Mouse (Mus musculus): ENCODE measurements around the gene Hoxb2. TPM values are rescaled to one million over a fixed set of nuclear protein-coding genes. Genes with fewer than 3 reads are reported as not detected.

Hoxb2 gene
- 0.10 TPM in 1 of 2 replicates, not detected in the other for polyA plus RNA-seq (2016; fragmentation: Nextera tagmentation; extraction: Ambion mirVana)

DNA sequence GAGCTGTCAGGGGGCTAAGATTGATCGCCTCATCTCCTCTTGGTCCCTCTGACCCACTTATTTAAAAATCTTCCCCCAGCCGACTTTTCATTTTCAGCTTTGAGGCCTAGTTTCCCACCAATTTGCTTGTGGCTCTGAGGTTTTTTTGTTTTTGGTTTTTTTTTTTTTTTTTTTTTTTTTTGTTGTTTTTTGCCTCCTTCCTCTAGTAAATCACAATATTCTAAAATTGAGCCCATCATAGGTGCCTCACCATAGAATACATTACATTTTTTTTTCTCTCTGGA is at the start of gene Hoxb2:
TSS of gene Hoxb2 (plus strand) at position 185 of the 284 bp plus-strand sequence.
- no peaks in the 10 kb centered on the region for H3K36me3 ChIP-seq
- peaks cover 24% of the 10 kb centered on the region for H3K4me1 ChIP-seq
- H3K9me3 ChIP-seq (replicated peaks), result no peaks in the 10 kb centered on the region
- H3K4me3 ChIP-seq, result no peak within 1 kb of the TSS
- 2% methylated on average over 2 of the region's 2 CpGs for WGBS
- peaks cover 100% of the 10 kb centered on the region for H3K27me3 ChIP-seq (ENCODE audit: low read depth, poor library complexity, severe bottlenecking)
- no peak for DNase-seq (ENCODE audit: low spot score)
- H3K27ac ChIP-seq (replicated peaks), result no peak within 1 kb of the TSS

DNA sequence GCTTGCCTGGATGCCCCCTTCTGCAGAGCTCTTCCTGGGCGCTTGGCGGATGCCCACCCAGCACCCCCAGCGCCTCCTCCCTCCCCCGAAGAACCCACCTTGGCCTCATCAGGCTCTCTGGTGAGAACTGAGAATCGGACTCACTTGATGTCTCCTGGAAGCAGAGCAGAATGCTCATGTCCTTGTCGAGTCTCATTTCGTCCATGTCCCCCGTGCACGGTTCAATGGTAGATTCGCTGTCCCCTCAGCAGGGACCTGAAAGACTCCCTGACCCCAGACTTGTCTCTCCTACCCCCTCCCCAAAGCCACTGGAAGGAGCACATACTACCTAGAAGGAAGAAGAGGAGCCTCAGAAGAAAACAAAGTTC is 49.3 kb upstream of the Hoxb2 start:
- peaks cover 17% of the 10 kb centered on the region for H3K4me1 ChIP-seq
- H3K36me3 ChIP-seq, result no peaks in the 10 kb centered on the region
- no peak overlapping the region for H3K4me3 ChIP-seq
- H3K27me3 ChIP-seq (ENCODE audit: low read depth, poor library complexity, severe bottlenecking), result peaks cover 100% of the 10 kb centered on the region
- WGBS, result 4% methylated on average over 10 of the region's 10 CpGs
- DNase-seq (ENCODE audit: low spot score), result no peak
- no peak overlapping the region for H3K27ac ChIP-seq (replicated peaks)
- H3K9me3 ChIP-seq (replicated peaks), result no peaks in the 10 kb centered on the region

DNA sequence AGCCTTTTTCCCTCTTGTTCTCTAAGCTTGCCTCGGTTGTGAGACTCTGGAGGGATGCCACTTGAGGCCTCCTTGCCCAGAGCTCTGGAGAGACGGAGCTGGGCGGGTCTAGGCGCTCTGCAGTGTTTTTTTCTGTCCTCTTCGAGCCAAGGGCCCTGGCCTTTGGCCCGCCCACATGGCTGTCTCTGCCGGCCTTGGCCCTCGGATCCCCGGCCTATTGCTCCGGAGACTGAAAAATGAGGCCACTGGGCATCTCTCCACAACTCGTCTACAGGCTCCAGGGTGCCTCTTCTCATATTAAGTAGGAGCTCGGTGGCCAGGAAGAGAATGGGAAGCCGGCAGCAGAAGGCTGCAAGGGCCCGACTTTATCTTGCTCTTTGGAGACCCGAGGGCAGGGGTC is 48.5 kb upstream of the Hoxb2 start:
- under 1% methylated on average over 15 of the region's 15 CpGs for WGBS
- H3K4me3 ChIP-seq, result no peak overlapping the region
- no peak for DNase-seq (ENCODE audit: low spot score)
- no peaks in the 10 kb centered on the region for H3K36me3 ChIP-seq
- H3K9me3 ChIP-seq (replicated peaks), result no peaks in the 10 kb centered on the region
- peaks cover 17% of the 10 kb centered on the region for H3K4me1 ChIP-seq
- H3K27me3 ChIP-seq (ENCODE audit: low read depth, poor library complexity, severe bottlenecking), result peaks cover 100% of the 10 kb centered on the region
- no peak overlapping the region for H3K27ac ChIP-seq (replicated peaks)

DNA sequence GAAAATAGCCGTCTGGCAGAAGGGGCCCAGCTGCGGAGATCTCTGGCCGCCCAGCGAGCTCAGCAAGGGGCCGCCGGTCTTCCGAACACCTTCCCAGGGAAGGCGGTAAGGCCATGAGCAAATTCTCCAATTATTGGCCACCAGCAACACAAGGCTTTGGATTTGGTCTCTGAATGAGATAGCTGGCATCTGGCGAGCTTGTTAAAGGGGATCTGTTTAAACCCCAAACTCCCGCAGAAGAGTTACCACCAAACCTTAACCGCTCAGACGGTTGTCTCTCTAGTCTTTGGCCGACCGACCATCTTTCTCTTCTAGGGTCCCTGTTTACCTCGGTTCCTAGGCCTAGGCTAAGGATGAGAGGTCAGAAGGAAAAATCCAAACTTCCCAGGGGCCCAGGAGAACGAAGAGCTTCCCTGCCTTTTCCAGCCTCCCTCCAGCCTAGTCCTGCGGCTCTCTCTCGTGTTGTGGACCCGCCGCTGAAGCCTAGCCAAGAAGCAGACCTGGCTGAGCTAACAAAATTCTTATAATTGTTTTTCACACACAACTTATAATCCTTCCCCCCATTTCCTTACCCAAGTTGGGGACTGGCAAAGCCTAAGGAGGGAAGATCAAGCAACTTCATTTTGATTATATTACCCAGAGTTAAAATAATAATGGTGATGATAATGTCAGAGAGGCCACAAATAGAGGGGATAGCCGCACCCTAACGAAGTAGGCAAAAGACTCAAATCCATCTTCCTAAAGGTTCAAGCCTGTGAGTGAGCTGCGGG is 47.8 kb upstream of the Hoxb2 start:
- WGBS, result 1% methylated on average over 23 of the region's 23 CpGs
- H3K4me3 ChIP-seq, result no peak overlapping the region
- no peak overlapping the region for H3K27ac ChIP-seq (replicated peaks)
- peaks cover 17% of the 10 kb centered on the region for H3K4me1 ChIP-seq
- H3K9me3 ChIP-seq (replicated peaks), result no peaks in the 10 kb centered on the region
- H3K27me3 ChIP-seq (ENCODE audit: low read depth, poor library complexity, severe bottlenecking), result peaks cover 100% of the 10 kb centered on the region
- no peaks in the 10 kb centered on the region for H3K36me3 ChIP-seq
- no peak for DNase-seq (ENCODE audit: low spot score)

DNA sequence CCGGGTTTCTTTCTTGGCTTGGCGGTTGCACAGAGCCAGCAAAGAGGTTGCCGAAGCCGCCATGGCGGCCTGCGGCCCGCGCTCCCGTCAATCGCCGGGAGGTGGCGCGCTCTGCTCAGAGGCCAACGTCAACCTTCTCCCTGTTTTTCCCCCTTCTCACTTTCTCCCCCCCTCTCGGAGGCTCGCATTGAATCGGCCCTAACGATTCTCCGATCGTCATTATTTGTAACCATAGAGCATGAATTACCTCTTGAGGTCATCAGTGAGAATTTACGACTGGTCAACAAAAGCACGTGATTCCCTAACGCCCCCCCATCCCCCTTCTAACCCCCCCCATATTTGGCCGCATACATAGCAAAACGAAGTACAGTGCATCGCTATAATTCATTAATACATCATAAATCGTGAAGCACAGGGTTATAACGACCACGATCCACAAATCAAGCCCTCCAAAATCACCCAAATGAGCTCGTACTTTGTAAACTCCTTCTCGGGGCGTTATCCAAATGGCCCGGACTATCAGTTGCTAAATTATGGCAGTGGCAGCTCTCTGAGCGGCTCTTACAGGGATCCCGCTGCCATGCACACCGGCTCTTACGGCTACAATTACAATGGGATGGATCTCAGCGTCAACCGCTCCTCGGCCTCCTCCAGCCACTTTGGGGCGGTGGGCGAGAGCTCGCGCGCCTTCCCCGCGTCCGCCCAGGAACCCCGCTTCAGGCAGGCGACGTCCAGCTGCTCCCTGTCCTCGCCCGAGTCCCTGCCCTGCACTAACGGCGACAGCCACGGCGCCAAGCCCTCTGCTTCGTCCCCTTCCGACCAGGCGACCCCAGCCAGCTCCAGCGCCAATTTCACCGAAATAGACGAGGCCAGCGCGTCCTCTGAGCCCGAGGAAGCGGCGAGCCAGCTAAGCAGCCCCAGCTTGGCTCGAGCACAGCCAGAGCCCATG is 46.9 kb upstream of the Hoxb2 start, which contains the start of gene Hoxb5:
TSS of gene Hoxb5 (plus strand) at position 186 of the 949 bp plus-strand sequence.
- DNase-seq (ENCODE audit: low spot score), result peak; percentile 86
- Histone ChIP-seq H3K4me1 (peaks cover 17% of the 10 kb centered on the region), H3K36me3 (no peaks in the 10 kb centered on the region), H3K4me3 (peak within 1 kb of the TSS; percentile 7; the same call in 1 of the 2 replicates), H3K9me3 (replicated peaks) (no peaks in the 10 kb centered on the region), H3K27ac (replicated peaks) (no peak within 1 kb of the TSS), H3K27me3 (ENCODE audit: low read depth, poor library complexity, severe bottlenecking) (peaks cover 100% of the 10 kb centered on the region)
- 1% methylated on average over 69 of the region's 69 CpGs for WGBS

DNA sequence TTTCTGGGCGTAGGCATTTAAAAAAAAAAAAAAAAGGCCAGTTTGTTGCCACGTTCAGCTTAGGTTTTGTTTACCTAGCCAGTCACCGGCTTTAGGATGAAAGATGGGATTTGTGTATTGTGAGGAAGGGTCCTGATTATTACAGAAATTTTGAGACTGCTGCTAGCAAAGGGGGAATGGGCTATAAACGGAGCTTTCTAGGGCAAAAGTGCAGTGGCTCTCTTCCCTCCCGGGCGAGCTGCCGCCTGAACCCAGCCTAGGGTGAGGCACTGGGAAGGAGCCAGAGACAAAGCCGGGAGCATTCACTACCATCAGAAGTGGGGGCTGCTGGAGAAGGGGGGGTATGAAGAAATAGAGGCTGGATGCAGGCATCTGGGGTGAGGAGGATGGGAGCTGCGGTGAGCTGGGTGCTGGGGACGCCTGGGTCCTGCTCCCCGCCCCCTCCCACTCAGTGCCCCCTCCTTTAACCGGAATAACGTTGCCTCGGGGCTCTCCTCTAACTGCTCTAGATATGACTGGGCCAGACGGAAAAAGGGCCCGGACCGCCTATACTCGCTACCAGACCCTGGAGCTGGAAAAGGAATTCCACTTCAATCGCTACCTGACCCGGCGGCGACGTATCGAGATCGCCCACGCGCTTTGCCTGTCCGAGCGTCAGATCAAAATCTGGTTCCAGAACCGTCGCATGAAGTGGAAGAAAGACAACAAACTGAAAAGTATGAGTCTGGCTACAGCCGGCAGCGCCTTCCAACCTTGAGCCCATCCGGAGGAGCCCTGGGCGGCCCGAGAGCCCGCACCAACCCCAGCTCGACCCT is 45.7 kb upstream of the Hoxb2 start:
- H3K36me3 ChIP-seq, result no peaks in the 10 kb centered on the region
- H3K27ac ChIP-seq (replicated peaks), result no peak overlapping the region
- no peaks in the 10 kb centered on the region for H3K9me3 ChIP-seq (replicated peaks)
- DNase-seq (ENCODE audit: low spot score), result no peak
- H3K4me1 ChIP-seq, result peaks cover 14% of the 10 kb centered on the region
- 2% methylated on average over 38 of the region's 38 CpGs for WGBS
- H3K4me3 ChIP-seq, result no peak overlapping the region
- peaks cover 100% of the 10 kb centered on the region for H3K27me3 ChIP-seq (ENCODE audit: low read depth, poor library complexity, severe bottlenecking)

DNA sequence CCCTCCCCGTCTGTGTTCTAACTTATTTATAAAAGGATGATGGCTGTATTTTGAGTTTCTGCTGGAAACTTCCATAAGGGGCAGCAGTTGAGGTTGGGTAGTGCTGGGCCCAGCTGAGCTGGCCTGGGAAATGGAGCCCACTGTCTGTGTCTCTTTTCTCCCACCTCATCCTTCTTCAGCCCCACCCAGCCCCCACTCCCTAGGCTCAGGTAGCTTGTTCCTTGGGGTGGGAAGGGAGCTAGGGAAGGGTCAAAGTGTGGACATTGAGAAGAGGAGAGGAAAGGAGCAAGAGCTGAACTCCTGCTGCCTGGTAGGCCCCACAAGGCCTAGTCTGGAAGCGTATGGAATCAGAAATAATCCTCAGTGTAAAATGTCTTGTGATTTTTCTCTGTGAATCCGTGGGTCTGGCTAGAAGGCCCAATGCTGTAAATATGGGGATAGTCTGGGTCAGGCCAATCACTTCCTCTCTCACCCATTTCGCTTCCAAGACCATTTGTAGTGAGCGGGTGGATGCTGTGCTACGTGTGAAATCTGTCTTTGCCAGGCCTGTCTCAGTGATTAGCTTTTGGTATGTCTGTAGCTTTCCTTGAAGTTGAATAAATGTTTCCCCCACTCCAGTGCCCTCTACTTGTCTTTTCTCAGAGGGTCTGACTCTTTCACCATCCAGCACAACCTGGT is 44.7 kb upstream of the Hoxb2 start:
- WGBS, result 8% methylated on average over 6 of the region's 6 CpGs
- no peaks in the 10 kb centered on the region for H3K9me3 ChIP-seq (replicated peaks)
- H3K4me3 ChIP-seq, result no peak overlapping the region
- H3K36me3 ChIP-seq, result no peaks in the 10 kb centered on the region
- DNase-seq (ENCODE audit: low spot score), result no peak
- H3K27me3 ChIP-seq (ENCODE audit: low read depth, poor library complexity, severe bottlenecking), result peaks cover 100% of the 10 kb centered on the region
- H3K4me1 ChIP-seq, result peaks cover 9% of the 10 kb centered on the region
- no peak overlapping the region for H3K27ac ChIP-seq (replicated peaks)

DNA sequence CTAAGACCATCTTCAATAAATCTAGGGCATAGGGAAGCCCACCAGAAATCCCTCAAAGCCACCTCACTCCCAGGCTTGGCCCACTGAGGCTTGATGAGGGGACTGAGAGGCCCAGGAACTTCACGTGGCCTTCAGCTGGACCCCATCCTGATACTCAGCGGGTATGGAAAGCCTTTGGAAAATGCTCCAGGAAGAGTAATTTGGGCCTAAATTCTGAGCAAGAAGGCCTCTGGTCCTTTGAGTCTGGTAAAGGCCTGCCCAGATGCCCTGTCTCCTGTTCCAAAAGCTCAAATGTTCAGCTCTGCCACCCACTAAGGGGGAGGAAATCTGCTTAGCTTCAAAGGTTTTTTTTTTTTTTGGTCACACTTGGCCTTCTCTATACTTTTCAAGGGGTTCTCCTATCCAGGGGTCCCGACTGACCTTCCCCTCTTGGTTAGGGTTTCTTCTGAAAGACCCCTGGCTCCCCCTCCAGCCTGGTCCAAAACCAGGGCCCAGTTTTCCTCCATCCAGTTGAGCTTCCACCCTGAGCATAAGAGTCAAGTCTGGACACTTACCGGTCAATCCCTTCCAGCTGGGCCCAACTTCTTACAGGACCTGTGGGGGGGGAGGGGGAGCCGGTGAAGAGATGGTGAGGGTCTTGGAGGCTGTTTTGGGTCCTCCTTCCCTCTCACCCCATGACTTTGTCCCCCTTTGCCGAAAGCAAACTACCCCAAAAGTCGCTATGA is 44.0 kb upstream of the Hoxb2 start:
- WGBS, result 3% methylated on average over 7 of the region's 7 CpGs
- peaks cover 9% of the 10 kb centered on the region for H3K4me1 ChIP-seq
- no peak overlapping the region for H3K27ac ChIP-seq (replicated peaks)
- H3K9me3 ChIP-seq (replicated peaks), result no peaks in the 10 kb centered on the region
- peaks cover 100% of the 10 kb centered on the region for H3K27me3 ChIP-seq (ENCODE audit: low read depth, poor library complexity, severe bottlenecking)
- H3K4me3 ChIP-seq, result no peak overlapping the region
- DNase-seq (ENCODE audit: low spot score), result no peak
- H3K36me3 ChIP-seq, result no peaks in the 10 kb centered on the region

DNA sequence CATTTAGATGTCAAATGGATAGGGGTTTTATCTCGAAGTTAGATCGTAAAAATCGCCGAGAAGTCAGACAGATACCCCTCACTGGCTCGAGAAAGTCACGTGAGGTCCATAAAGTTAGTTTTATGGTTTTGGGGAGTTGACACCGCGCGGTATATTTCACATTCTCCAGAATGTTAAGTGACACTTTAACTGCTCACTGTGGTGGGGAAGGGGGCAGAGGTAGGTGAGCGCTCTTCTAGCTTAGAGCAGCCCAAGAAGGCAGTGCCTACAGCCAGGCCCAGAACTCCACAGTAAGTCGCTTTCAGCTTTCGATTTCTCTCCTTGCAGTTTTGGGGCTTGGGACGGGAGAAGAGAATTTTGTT is 43.4 kb upstream of the Hoxb2 start:
- no peak for DNase-seq (ENCODE audit: low spot score)
- no peaks in the 10 kb centered on the region for H3K9me3 ChIP-seq (replicated peaks)
- H3K4me3 ChIP-seq, result no peak overlapping the region
- H3K4me1 ChIP-seq, result peaks cover 12% of the 10 kb centered on the region
- 4% methylated on average over 13 of the region's 13 CpGs for WGBS
- no peaks in the 10 kb centered on the region for H3K36me3 ChIP-seq
- H3K27me3 ChIP-seq (ENCODE audit: low read depth, poor library complexity, severe bottlenecking), result peaks cover 100% of the 10 kb centered on the region
- no peak overlapping the region for H3K27ac ChIP-seq (replicated peaks)

DNA sequence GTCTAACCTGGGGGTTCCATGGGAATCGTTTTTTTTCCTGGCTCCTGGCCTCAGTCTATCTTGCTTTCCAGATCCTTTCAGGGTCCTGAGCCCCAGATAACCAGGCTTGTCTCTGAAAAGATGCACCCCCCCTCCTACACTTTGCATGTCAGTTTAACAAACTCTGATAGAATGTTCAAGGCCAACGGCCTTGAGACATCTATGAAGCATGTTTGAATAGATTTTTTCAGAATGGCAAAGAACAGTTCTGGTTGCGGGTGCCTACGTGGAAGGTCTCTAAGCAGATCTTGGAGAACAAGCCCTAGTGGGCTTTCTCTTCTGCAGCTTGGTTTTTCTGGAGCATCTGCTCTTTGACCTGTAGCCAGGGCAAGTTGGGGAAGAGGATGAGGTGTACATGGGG is 41.6 kb upstream of the Hoxb2 start:
- Histone ChIP-seq H3K9me3 (replicated peaks) (no peaks in the 10 kb centered on the region), H3K4me1 (peaks cover 9% of the 10 kb centered on the region), H3K36me3 (no peaks in the 10 kb centered on the region), H3K27ac (replicated peaks) (no peak overlapping the region), H3K27me3 (ENCODE audit: low read depth, poor library complexity, severe bottlenecking) (peaks cover 100% of the 10 kb centered on the region), H3K4me3 (no peak overlapping the region)
- DNase-seq (ENCODE audit: low spot score), result no peak
- 12% methylated on average over 4 of the region's 4 CpGs for WGBS

DNA sequence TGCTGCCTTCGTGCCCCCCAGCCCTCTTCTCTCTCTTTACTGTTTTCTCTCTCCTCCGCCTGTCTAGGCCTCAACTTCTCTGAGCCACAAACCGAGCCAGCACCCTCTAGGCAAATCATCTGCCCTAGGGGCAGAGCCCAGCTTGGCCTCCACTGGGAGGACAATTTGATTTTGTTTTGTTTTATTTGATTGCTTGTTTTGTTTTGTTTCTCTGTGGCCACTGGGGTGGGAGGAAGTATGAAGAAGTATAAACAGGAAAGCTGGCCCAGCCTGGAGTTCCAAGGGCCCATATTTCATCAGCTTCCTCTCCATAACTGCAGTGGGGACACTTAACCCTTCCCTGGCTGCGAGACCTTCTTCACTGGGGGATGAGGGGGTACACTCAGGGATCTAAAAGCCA is 41.0 kb upstream of the Hoxb2 start:
- H3K9me3 ChIP-seq (replicated peaks), result no peaks in the 10 kb centered on the region
- no peak overlapping the region for H3K4me3 ChIP-seq
- WGBS, result 7% methylated on average over 4 of the region's 4 CpGs
- H3K27me3 ChIP-seq (ENCODE audit: low read depth, poor library complexity, severe bottlenecking), result peaks cover 100% of the 10 kb centered on the region
- H3K27ac ChIP-seq (replicated peaks), result no peak overlapping the region
- no peaks in the 10 kb centered on the region for H3K36me3 ChIP-seq
- no peak for DNase-seq (ENCODE audit: low spot score)
- H3K4me1 ChIP-seq, result peaks cover 7% of the 10 kb centered on the region
